Mouse (Mus musculus): ENCODE results near the gene Chic2. TPM values are rescaled to one million over a fixed set of nuclear protein-coding genes. Genes with fewer than 3 reads are reported as not detected.

Gene Chic2
- total and polyA plus RNA-seq, 3 experiments: 33.4 to 100 (median 41.1) TPM

DNA sequence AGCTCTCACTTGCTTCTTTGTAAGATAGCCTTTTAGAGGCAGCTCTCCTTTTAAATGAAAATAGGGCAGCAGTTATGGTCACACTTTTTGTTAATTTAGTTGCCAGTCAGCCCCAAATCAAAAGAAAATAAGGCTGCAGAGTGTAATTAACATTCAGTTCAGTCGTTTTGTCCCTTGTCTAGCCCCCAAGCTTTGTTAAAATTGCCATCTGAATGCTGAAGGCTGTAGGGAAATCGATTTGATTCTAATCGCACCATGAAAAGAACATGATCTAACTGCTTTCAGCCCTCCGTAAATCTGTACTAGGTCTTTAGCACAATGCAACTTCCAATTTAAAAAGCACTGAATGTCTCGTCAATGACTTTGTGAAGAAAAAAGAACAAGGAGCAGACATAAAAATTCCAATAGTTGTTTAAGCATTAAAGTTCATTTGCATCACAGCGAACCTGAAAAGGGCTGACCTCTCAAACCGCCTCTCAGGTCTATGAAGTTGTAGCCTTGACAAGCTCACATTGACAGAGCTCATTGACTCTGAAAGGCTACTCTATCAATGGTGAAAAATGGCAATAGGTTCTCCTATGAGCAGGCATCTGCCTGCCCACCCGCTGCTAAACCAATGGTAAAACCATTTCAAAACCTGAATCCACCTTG is 31.7 kb downstream of the Chic2 start:
- peaks cover 0 to 23% of the 10 kb centered on the region in 2 experiments; a peak in 3 of 4 replicates for H3K36me3 ChIP-seq (ENCODE audit: control insufficient read depth in 1 of 2, insufficient read depth in 2 of 2, low read length in 2 of 2)
- H3K79me2 ChIP-seq (ENCODE audit: control insufficient read depth, insufficient read depth, low read length, poor library complexity): no peaks in the 10 kb centered on the region
- no peaks in the 10 kb centered on the region for H3K9me3 ChIP-seq (replicated peaks; ENCODE audit: insufficient read depth, low read length)
- no peak for TF ChIP-seq KAT2A (conservative IDR thresholded peaks at IDR 0.05; ENCODE audit: low read depth, low read length)
- no peak for TF ChIP-seq MAFK (IDR thresholded peaks at IDR 0.05; ENCODE audit: borderline replicate concordance, low read depth, low read length)
- TF ChIP-seq RAD21 (IDR thresholded peaks at IDR 0.05; ENCODE audit: low read depth, low read length): no peak
- TF ChIP-seq TAL1 (IDR thresholded peaks at IDR 0.05; ENCODE audit: low read length): no peak
- TF ChIP-seq POLR2AphosphoS2 (IDR thresholded peaks at IDR 0.05; ENCODE audit: low read length): no peak
- TF ChIP-seq BHLHE40 (IDR thresholded peaks at IDR 0.05; ENCODE audit: borderline replicate concordance, low read depth, low read length): no peak
- no peak for TF ChIP-seq SMC3 (IDR thresholded peaks at IDR 0.05; ENCODE audit: low read depth, low read length)
- no peak for TF ChIP-seq NELFE (IDR thresholded peaks at IDR 0.05; ENCODE audit: low read depth, low read length)
- no peak for TF ChIP-seq MEF2A (IDR thresholded peaks at IDR 0.05; ENCODE audit: extremely low read depth, insufficient replicate concordance, low read depth, low read length, poor library complexity, severe bottlenecking)
- TF ChIP-seq HCFC1 (IDR thresholded peaks at IDR 0.05; ENCODE audit: low read depth, low read length): no peak
- no peak for TF ChIP-seq MYC (IDR thresholded peaks at IDR 0.05; ENCODE audit: low read depth, low read length)
- TF ChIP-seq ZC3H11A (IDR thresholded peaks at IDR 0.05; ENCODE audit: low read depth, low read length): no peak
- no peak for TF ChIP-seq GATA1 (IDR thresholded peaks at IDR 0.05; ENCODE audit: low read depth, low read length)
- TF ChIP-seq MXI1 (IDR thresholded peaks at IDR 0.05; ENCODE audit: low read depth, low read length): no peak
- no peak for TF ChIP-seq SIN3A (IDR thresholded peaks at IDR 0.05; ENCODE audit: low read length)
- no peak for TF ChIP-seq ZNF384 (IDR thresholded peaks at IDR 0.05; ENCODE audit: low read depth, low read length)
- TF ChIP-seq CTCF (IDR thresholded peaks at IDR 0.05 in 2 of 3, conservative IDR thresholded peaks at IDR 0.05 in 1 of 3; ENCODE audit: control insufficient read depth in 1 of 3, insufficient read depth in 1 of 3, low read depth in 2 of 3, low read length in 3 of 3, poor library complexity in 1 of 3, severe bottlenecking in 1 of 3): no peak
- no peak for TF ChIP-seq E2F4 (IDR thresholded peaks at IDR 0.05; ENCODE audit: borderline replicate concordance, low read depth, low read length)
- no peak for TF ChIP-seq JUND (IDR thresholded peaks at IDR 0.05; ENCODE audit: low read depth, low read length)
- no peak for TF ChIP-seq USF2 (IDR thresholded peaks at IDR 0.05; ENCODE audit: borderline replicate concordance in 1 of 2, insufficient read depth in 1 of 2, low read depth in 1 of 2, low read length in 2 of 2)
- H3K27me3 ChIP-seq (ENCODE audit: control insufficient read depth in 1 of 2, insufficient read depth in 2 of 2, low read length in 2 of 2): no peaks in the 10 kb centered on the region
- DNase-seq (ENCODE audit: low read depth, low spot score): no peak
- no peak overlapping the region for H3K4me3 ChIP-seq (ENCODE audit: control insufficient read depth in 1 of 2, insufficient read depth in 1 of 2, low read depth in 2 of 2, low read length in 2 of 2)
- no peaks in the 10 kb centered on the region for H3K4me1 ChIP-seq (ENCODE audit: control insufficient read depth in 1 of 2, insufficient read depth in 2 of 2, low read length in 2 of 2)
- H3K9ac ChIP-seq (ENCODE audit: control insufficient read depth, low read depth, low read length, poor library complexity, severe bottlenecking): no peak overlapping the region
- H3K27ac ChIP-seq (ENCODE audit: control insufficient read depth, low read depth, low read length): no peak overlapping the region

Data from MEL (cell line).